In genomic region chr1:180462396-180462795, GRCm38 (mm10) we compare ENCODE assay signal across 14 mouse cellular contexts. TPM values are rescaled to one million over a fixed set of nuclear protein-coding genes. Genes with fewer than 3 reads are reported as not detected.
DNase-seq lines count a peak whose midpoint lies in the region; ATAC-seq and TF ChIP-seq lines count a peak whose summit lies in the region.
"Had no signal": no experiment of that assay in that cellular context is flagged by ENCODE, and none has a peak within 500 bp of the region (broad histone marks: within the 10 kb centered on the region; RNA-seq: fewer than 3 reads in every experiment).

No protein-coding gene starts in this region.

- no peak for ATAC-seq in cerebellum, adult (ENCODE audit: insufficient number of reproducible peaks, low FRiP score, low TSS enrichment)
- peak; percentile 71 for ATAC-seq in heart, postnatal 0 days (ENCODE audit: insufficient read depth, low read depth)
- ATAC-seq in megakaryocyte progenitor cell, adult 5-6 weeks (replicated peaks; ENCODE audit: poor library complexity): no peak
- ATAC-seq: liver, postnatal 0 days; midbrain, embryonic 15.5 days had no signal

- H3K9me3 ChIP-seq in heart, postnatal 0 days (replicated peaks; ENCODE audit: control insufficient read depth, low read length): no peaks in the 10 kb centered on the region
- H3K9me3 ChIP-seq: forebrain, embryonic 12.5 days; midbrain, embryonic 15.5 days had no signal

- H3K27me3 ChIP-seq in heart, postnatal 0 days (ENCODE audit: control insufficient read depth, insufficient read depth, low read length): peaks cover 10% of the 10 kb centered on the region; the same call in 1 of the 2 replicates
- H3K27me3 ChIP-seq: forebrain, embryonic 12.5 days; midbrain, embryonic 15.5 days had no signal

- H3K27ac ChIP-seq in heart, postnatal 0 days (ENCODE audit: low read depth): peak overlapping the region; percentile 7; the same call in 1 of the 2 replicates
- peak overlapping the region; percentile 77 for H3K27ac ChIP-seq in olfactory bulb, adult 2 months (ENCODE audit: insufficient read depth, low read depth, low read length)
- H3K27ac ChIP-seq: forebrain, embryonic 12.5 days; midbrain, embryonic 15.5 days had no signal

- DNase-seq in cerebellum, postnatal 14 days: peak; percentile 19 to 24
- peak; percentile 42 to 65 for DNase-seq in left cerebral cortex, postnatal 36 days (ENCODE audit: low spot score in 2 of 2)
- no peak for DNase-seq in left cerebral cortex, postnatal 4 days
- DNase-seq in heart, postnatal 0 days (ENCODE audit: low spot score): peak; percentile 40
- no peak for DNase-seq in embryo, embryonic 10.5 days (ENCODE audit: low spot score)
- DNase-seq: adrenal gland, postnatal 14 days; liver, postnatal 0 days had no signal

- H3K4me1 ChIP-seq in heart, postnatal 0 days (ENCODE audit: control insufficient read depth, insufficient read depth): peaks cover 18% of the 10 kb centered on the region; the same call in 1 of the 2 replicates
- peaks cover 59% of the 10 kb centered on the region for H3K4me1 ChIP-seq in olfactory bulb, adult 2 months (ENCODE audit: control insufficient read depth, insufficient read depth, low read length)

- H3K9ac ChIP-seq in heart, postnatal 0 days (replicated peaks; ENCODE audit: low read depth, low read length): no peak overlapping the region
- H3K9ac ChIP-seq: forebrain, embryonic 12.5 days; liver, postnatal 0 days; midbrain, embryonic 15.5 days had no signal

- TF ChIP-seq POLR2A in olfactory bulb, adult 2 months (IDR thresholded peaks at IDR 0.05; ENCODE audit: insufficient read depth, low read depth, low read length): no peak

- intact Hi-C loops in left cerebral cortex, postnatal 36 days (cut with DNase I): no loop called here
- intact Hi-C loops in left cerebral cortex, postnatal 4 days (cut with DNase I): no loop called here

- no peak overlapping the region for H3K4me2 ChIP-seq in heart, postnatal 0 days (ENCODE audit: low read depth, low read length)
- H3K4me2 ChIP-seq: forebrain, embryonic 12.5 days; midbrain, embryonic 15.5 days had no signal

- WGBS in heart, postnatal 0 days: 37% methylated on average over 5 of the region's 5 CpGs
- 37% methylated on average over 5 of the region's 5 CpGs for WGBS in olfactory bulb, adult 2 months

- TF ChIP-seq CTCF in heart, postnatal 0 days (IDR thresholded peaks at IDR 0.05; ENCODE audit: low read depth): no peak
- TF ChIP-seq CTCF in olfactory bulb, adult 2 months (IDR thresholded peaks at IDR 0.05; ENCODE audit: insufficient read depth, low read depth, low read length): no peak

- no peaks in the 10 kb centered on the region for H3K36me3 ChIP-seq in heart, postnatal 0 days (replicated peaks; ENCODE audit: control insufficient read depth, insufficient read depth, low read length)
- H3K36me3 ChIP-seq: forebrain, embryonic 12.5 days; midbrain, embryonic 15.5 days had no signal

- no peak overlapping the region for H3K4me3 ChIP-seq in heart, postnatal 0 days (ENCODE audit: low read depth, low read length)
- H3K4me3 ChIP-seq in olfactory bulb, adult 2 months (ENCODE audit: insufficient read depth, low read depth, low read length): no peak overlapping the region
- H3K4me3 ChIP-seq: forebrain, embryonic 12.5 days; midbrain, embryonic 15.5 days had no signal

- no peak for TF ChIP-seq EP300 in heart, postnatal 0 days (IDR thresholded peaks at IDR 0.05; ENCODE audit: low read depth)

RNA-seq across cellular contexts. Expression of gene Stum, which starts 20.9 kb away (rescaled TPM):
- 100 to 1,000 TPM; 150 to 173 TPM for total RNA-seq in left cerebral cortex, postnatal 36 days (2021)
- total RNA-seq in left cerebral cortex, postnatal 4 days (2021): 10 to 100 TPM; 86.3 to 98.1 TPM
- total RNA-seq in heart, postnatal 0 days (2014; rRNA removed; ENCODE audit: low replicate concordance): 1.0 and 11.4 TPM in 2 replicates
- 0.49 and 0.92 TPM in 2 replicates for polyA plus RNA-seq in heart, postnatal 0 days (2015; fragmentation: Nextera tagmentation; extraction: Ambion mirVana)
- not detected in 2 replicates for polyA plus RNA-seq in olfactory bulb, adult 2 months (2012; ENCODE audit: insufficient read depth, insufficient read length, low replicate concordance, missing spikeins)
- not detected in 2 replicates for total RNA-seq in megakaryocyte progenitor cell, adult 5-6 weeks (2015)
- not detected in 2 replicates for total RNA-seq in megakaryocyte progenitor cell, adult 5-6 weeks (2017)
- total RNA-seq: common myeloid progenitor, adult 5-6 weeks; hematopoietic stem cell, adult 5-6 weeks had no signal

Comparison
In these comparisons a context has a peak if more than half of its experiments do, and no peak if none do; other contexts are left out.
1. DNase-seq: peak in cerebellum, postnatal 14 days (2 of 2), left cerebral cortex, postnatal 36 days (2 of 2) and heart, postnatal 0 days (single experiment); none in left cerebral cortex, postnatal 4 days (single experiment) and embryo, embryonic 10.5 days (single experiment).